31 mouse cellular contexts compared by ENCODE assay signal in the genomic region with DNA sequence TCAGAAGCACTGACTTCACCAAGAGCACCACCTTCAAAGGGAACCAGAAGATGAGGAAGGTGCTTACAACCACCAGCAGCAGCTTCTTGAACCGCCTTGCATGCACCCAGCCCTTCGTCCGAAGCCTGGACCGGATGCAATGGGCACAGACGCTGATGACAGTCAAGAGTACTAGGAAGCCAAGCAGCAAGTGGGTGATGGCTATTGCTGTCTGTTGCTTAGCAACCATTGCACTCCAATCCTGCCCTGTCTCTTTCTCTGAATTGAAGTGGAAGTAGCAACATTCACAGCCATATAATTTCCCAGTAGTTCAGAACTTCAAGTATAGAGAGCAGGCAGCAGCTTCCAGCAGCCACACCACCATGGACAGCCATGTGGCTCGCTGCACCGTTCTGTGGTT. TPM values are rescaled to one million over a fixed set of nuclear protein-coding genes. Genes with fewer than 3 reads are reported as not detected.
DNase-seq lines count a peak whose midpoint lies in the region; ATAC-seq and TF ChIP-seq lines count a peak whose summit lies in the region.
"Had no signal": no experiment of that assay in that cellular context is flagged by ENCODE, and none has a peak within 500 bp of the region (broad histone marks: within the 10 kb centered on the region; RNA-seq: fewer than 3 reads in every experiment).

No protein-coding gene starts in this region.

- H3K27me3 ChIP-seq in forebrain, embryonic 14.5 days (replicated peaks; ENCODE audit: control insufficient read depth, insufficient read depth, low read length), result no peaks in the 10 kb centered on the region
- no peaks in the 10 kb centered on the region for H3K27me3 ChIP-seq in forebrain, embryonic 11.5 days (ENCODE audit: control insufficient read depth, insufficient read depth, low read length)
- H3K27me3 ChIP-seq in hindbrain, postnatal 0 days (ENCODE audit: insufficient read depth, low read length), result no peaks in the 10 kb centered on the region
- H3K27me3 ChIP-seq in hindbrain, embryonic 12.5 days, result no peaks in the 10 kb centered on the region
- H3K27me3 ChIP-seq: hindbrain, embryonic 15.5 days; liver, embryonic 13.5 days had no signal

- no peak overlapping the region for H3K27ac ChIP-seq in forebrain, embryonic 14.5 days (ENCODE audit: low read depth, low read length)
- no peak overlapping the region for H3K27ac ChIP-seq in forebrain, embryonic 11.5 days (ENCODE audit: low read depth, low read length)
- peak overlapping the region; percentile 46; the same call in 1 of the 2 replicates for H3K27ac ChIP-seq in hindbrain, postnatal 0 days
- no peak overlapping the region for H3K27ac ChIP-seq in hindbrain, embryonic 12.5 days
- H3K27ac ChIP-seq: gastrocnemius, adult 2 months; heart, embryonic 15.5 days; hindbrain, embryonic 15.5 days; liver, embryonic 13.5 days had no signal

- H3K4me1 ChIP-seq in forebrain, embryonic 14.5 days (ENCODE audit: control insufficient read depth, insufficient read depth, low read length), result no peaks in the 10 kb centered on the region
- no peaks in the 10 kb centered on the region for H3K4me1 ChIP-seq in forebrain, embryonic 11.5 days (replicated peaks; ENCODE audit: control insufficient read depth, insufficient read depth, low read length)
- no peaks in the 10 kb centered on the region for H3K4me1 ChIP-seq in hindbrain, postnatal 0 days (ENCODE audit: insufficient read depth, low read length)
- no peaks in the 10 kb centered on the region for H3K4me1 ChIP-seq in hindbrain, embryonic 12.5 days
- H3K4me1 ChIP-seq: heart, embryonic 15.5 days; liver, embryonic 13.5 days had no signal

- peak; percentile 40 for DNase-seq in forebrain, embryonic 14.5 days (ENCODE audit: low spot score)
- no peak for DNase-seq in forebrain, embryonic 11.5 days (ENCODE audit: low spot score)
- DNase-seq in hindbrain, postnatal 0 days (ENCODE audit: low spot score), result peak; percentile 50
- DNase-seq in right cerebral cortex, adult 18-20 months, result peak; percentile 27
- no peak for DNase-seq in right cerebral cortex, postnatal 14 days
- DNase-seq: adrenal gland, postnatal 25 days; cerebellum, adult 11-12 months; cerebellum, postnatal 14 days; gastrocnemius, adult 2 months; heart, postnatal 36 days; kidney, postnatal 25 days; liver, embryonic 13.5 days; lung, adult 2 months; lung, postnatal 14 days; retina, postnatal 1 day; right cerebral cortex, postnatal 4 days; thymus, postnatal 36 days had no signal

- no peak for ATAC-seq in forebrain, embryonic 14.5 days
- ATAC-seq in forebrain, embryonic 11.5 days (replicated peaks; ENCODE audit: low FRiP score), result no peak
- peak; percentile 55; the same call in 1 of the 2 replicates for ATAC-seq in hindbrain, postnatal 0 days
- no peak for ATAC-seq in hindbrain, embryonic 12.5 days (ENCODE audit: low FRiP score)
- no peak for ATAC-seq in monocyte, adult 5-6 weeks (replicated peaks; ENCODE audit: insufficient number of reproducible peaks, low FRiP score, low TSS enrichment, poor library complexity, severe bottlenecking)
- ATAC-seq: intestine, embryonic 16.5 days had no signal

- no peak overlapping the region for H3K4me2 ChIP-seq in forebrain, embryonic 14.5 days (ENCODE audit: low read length)
- H3K4me2 ChIP-seq in forebrain, embryonic 11.5 days (ENCODE audit: low read depth, low read length, severe bottlenecking), result no peak overlapping the region
- no peak overlapping the region for H3K4me2 ChIP-seq in hindbrain, postnatal 0 days (ENCODE audit: low read depth, low read length)
- H3K4me2 ChIP-seq in hindbrain, embryonic 12.5 days (replicated peaks), result no peak overlapping the region
- H3K4me2 ChIP-seq: heart, embryonic 15.5 days; hindbrain, embryonic 15.5 days; liver, embryonic 13.5 days had no signal

- H3K4me3 ChIP-seq in forebrain, embryonic 14.5 days (ENCODE audit: low read depth, low read length), result no peak overlapping the region
- no peak overlapping the region for H3K4me3 ChIP-seq in forebrain, embryonic 11.5 days (ENCODE audit: low read depth, low read length)
- H3K4me3 ChIP-seq in hindbrain, postnatal 0 days (ENCODE audit: low read length), result no peak overlapping the region
- no peak overlapping the region for H3K4me3 ChIP-seq in hindbrain, embryonic 12.5 days
- H3K4me3 ChIP-seq: gastrocnemius, adult 2 months; heart, embryonic 15.5 days; hindbrain, embryonic 15.5 days; liver, embryonic 13.5 days had no signal

- no peak for TF ChIP-seq CTCF in hindbrain, postnatal 0 days (IDR thresholded peaks at IDR 0.05; ENCODE audit: low read depth)

- no peaks in the 10 kb centered on the region for H3K36me3 ChIP-seq in forebrain, embryonic 14.5 days (ENCODE audit: control insufficient read depth, insufficient read depth, low read length)
- H3K36me3 ChIP-seq in forebrain, embryonic 11.5 days (ENCODE audit: control insufficient read depth, insufficient read depth, low read length), result no peaks in the 10 kb centered on the region
- H3K36me3 ChIP-seq in hindbrain, postnatal 0 days (ENCODE audit: insufficient read depth, low read length), result no peaks in the 10 kb centered on the region
- no peaks in the 10 kb centered on the region for H3K36me3 ChIP-seq in hindbrain, embryonic 12.5 days
- H3K36me3 ChIP-seq: heart, embryonic 15.5 days; hindbrain, embryonic 15.5 days; liver, embryonic 13.5 days had no signal

- H3K9me3 ChIP-seq in forebrain, embryonic 14.5 days (replicated peaks; ENCODE audit: control insufficient read depth, low read length), result no peaks in the 10 kb centered on the region
- H3K9me3 ChIP-seq in forebrain, embryonic 11.5 days (ENCODE audit: control insufficient read depth, low read length), result no peaks in the 10 kb centered on the region
- 0 out of 2 replicates have a peak, but pooled peaks cover 2% of the 10 kb centered on the region for H3K9me3 ChIP-seq in hindbrain, postnatal 0 days (ENCODE audit: low read length)
- 0 out of 2 replicates have a peak, but pooled peaks cover under 1% of the 10 kb centered on the region for H3K9me3 ChIP-seq in hindbrain, embryonic 12.5 days (replicated peaks)
- H3K9me3 ChIP-seq: heart, embryonic 15.5 days; hindbrain, embryonic 15.5 days; liver, embryonic 13.5 days had no signal

- 84% methylated on average over 7 of the region's 7 CpGs for WGBS in forebrain, embryonic 14.5 days
- 81% methylated on average over 7 of the region's 7 CpGs for WGBS in forebrain, embryonic 11.5 days
- 57% methylated on average over 7 of the region's 7 CpGs for WGBS in hindbrain, postnatal 0 days
- WGBS in hindbrain, embryonic 12.5 days, result 78% methylated on average over 7 of the region's 7 CpGs

- no peak overlapping the region for H3K9ac ChIP-seq in forebrain, embryonic 14.5 days (ENCODE audit: low read length)
- H3K9ac ChIP-seq in forebrain, embryonic 11.5 days (ENCODE audit: low read length), result no peak overlapping the region
- no peak overlapping the region for H3K9ac ChIP-seq in hindbrain, postnatal 0 days (replicated peaks; ENCODE audit: low read length)
- no peak overlapping the region for H3K9ac ChIP-seq in hindbrain, embryonic 12.5 days
- H3K9ac ChIP-seq: heart, embryonic 15.5 days; hindbrain, embryonic 15.5 days; liver, embryonic 13.5 days had no signal

RNA-seq across cellular contexts. Expression of a gene that starts 20.3 kb away (rescaled TPM):
- not detected in 2 replicates for polyA plus RNA-seq in forebrain, embryonic 14.5 days (2014; fragmentation: Nextera tagmentation; extraction: Ambion mirVana)
- not detected in 2 replicates for polyA plus RNA-seq in forebrain, embryonic 11.5 days (2014; fragmentation: Nextera tagmentation; extraction: Ambion mirVana)
- not detected in 2 replicates for total RNA-seq in hindbrain, postnatal 0 days (2014; rRNA removed)
- not detected in 2 replicates for polyA plus RNA-seq in hindbrain, postnatal 0 days (2015; fragmentation: Nextera tagmentation; extraction: Ambion mirVana)
- not detected in 2 replicates for polyA plus RNA-seq in hindbrain, embryonic 12.5 days (2016; fragmentation: Nextera tagmentation; extraction: Ambion mirVana)
- total RNA-seq in monocyte, adult 5-6 weeks (2017), result not detected in 3 replicates
- total RNA-seq: adrenal gland, postnatal 25 days; gastrocnemius, adult 2 months; heart, postnatal 36 days; layer of hippocampus, adult 8-10 months; left cerebral cortex, postnatal 25 days; megakaryocyte progenitor cell, adult 5-6 weeks had no signal
- polyA plus RNA-seq: heart, embryonic 15.5 days; intestine, embryonic 16.5 days; kidney, embryonic 14.5 days; limb, embryonic 14.5 days; liver, embryonic 13.5 days; lung, adult 2 months; neural tube, embryonic 11.5 days; stomach, embryonic 14.5 days had no signal

RNA-seq across cellular contexts. Expression of a gene that starts 24.4 kb away (rescaled TPM):
- polyA plus RNA-seq in forebrain, embryonic 14.5 days (2014; fragmentation: Nextera tagmentation; extraction: Ambion mirVana), result not detected in 2 replicates
- polyA plus RNA-seq in forebrain, embryonic 11.5 days (2014; fragmentation: Nextera tagmentation; extraction: Ambion mirVana), result 0.17 TPM in 1 of 2 replicates, not detected in the other
- total RNA-seq in hindbrain, postnatal 0 days (2014; rRNA removed), result not detected in 2 replicates
- polyA plus RNA-seq in hindbrain, postnatal 0 days (2015; fragmentation: Nextera tagmentation; extraction: Ambion mirVana), result 0.13 TPM in 1 of 2 replicates, not detected in the other
- polyA plus RNA-seq in hindbrain, embryonic 12.5 days (2016; fragmentation: Nextera tagmentation; extraction: Ambion mirVana), result not detected in 2 replicates
- not detected in 3 replicates for total RNA-seq in monocyte, adult 5-6 weeks (2017)
- total RNA-seq: adrenal gland, postnatal 25 days; gastrocnemius, adult 2 months; heart, postnatal 36 days; layer of hippocampus, adult 8-10 months; left cerebral cortex, postnatal 25 days had no signal
- polyA plus RNA-seq: embryonic facial prominence, embryonic 11.5 days; gonadal fat pad, adult 2 months; heart, embryonic 15.5 days; hindbrain, embryonic 15.5 days; intestine, embryonic 16.5 days; kidney, embryonic 14.5 days; liver, embryonic 13.5 days; lung, adult 2 months; neural tube, embryonic 11.5 days; stomach, embryonic 14.5 days had no signal

RNA-seq across cellular contexts. Expression of a gene that starts 25.1 kb away (rescaled TPM):
- polyA plus RNA-seq in forebrain, embryonic 14.5 days (2014; fragmentation: Nextera tagmentation; extraction: Ambion mirVana), result 3.7 and 4.5 TPM in 2 replicates
- polyA plus RNA-seq in forebrain, embryonic 11.5 days (2014; fragmentation: Nextera tagmentation; extraction: Ambion mirVana), result 3.2 TPM in 2 replicates
- 3.3 and 5.9 TPM in 2 replicates for total RNA-seq in hindbrain, postnatal 0 days (2014; rRNA removed)
- 4.4 and 4.5 TPM in 2 replicates for polyA plus RNA-seq in hindbrain, postnatal 0 days (2015; fragmentation: Nextera tagmentation; extraction: Ambion mirVana)
- polyA plus RNA-seq in hindbrain, embryonic 12.5 days (2016; fragmentation: Nextera tagmentation; extraction: Ambion mirVana), result 2.0 and 2.9 TPM in 2 replicates
- total RNA-seq in monocyte, adult 5-6 weeks (2017), result 0.49 to 1.6 TPM (median 0.85 TPM) in 3 replicates

RNA-seq across cellular contexts. Expression of a gene that starts 28.5 kb away (rescaled TPM):
- polyA plus RNA-seq in forebrain, embryonic 14.5 days (2014; fragmentation: Nextera tagmentation; extraction: Ambion mirVana), result 9.5 and 15.1 TPM in 2 replicates
- 3.6 and 4.2 TPM in 2 replicates for polyA plus RNA-seq in forebrain, embryonic 11.5 days (2014; fragmentation: Nextera tagmentation; extraction: Ambion mirVana)
- 39.0 and 41.8 TPM in 2 replicates for total RNA-seq in hindbrain, postnatal 0 days (2014; rRNA removed)
- polyA plus RNA-seq in hindbrain, postnatal 0 days (2015; fragmentation: Nextera tagmentation; extraction: Ambion mirVana), result 36.3 and 36.6 TPM in 2 replicates
- 12.5 and 12.8 TPM in 2 replicates for polyA plus RNA-seq in hindbrain, embryonic 12.5 days (2016; fragmentation: Nextera tagmentation; extraction: Ambion mirVana)
- total RNA-seq in monocyte, adult 5-6 weeks (2017), result 0.19 to 1.2 TPM in 2 of 3 replicates, not detected in the other

RNA-seq across cellular contexts. Expression of a gene that starts 35.1 kb away (rescaled TPM):
- polyA plus RNA-seq in forebrain, embryonic 14.5 days (2014; fragmentation: Nextera tagmentation; extraction: Ambion mirVana), result 162 and 186 TPM in 2 replicates
- 167 and 178 TPM in 2 replicates for polyA plus RNA-seq in forebrain, embryonic 11.5 days (2014; fragmentation: Nextera tagmentation; extraction: Ambion mirVana)
- 340 and 409 TPM in 2 replicates for total RNA-seq in hindbrain, postnatal 0 days (2014; rRNA removed)
- 239 TPM in 2 replicates for polyA plus RNA-seq in hindbrain, postnatal 0 days (2015; fragmentation: Nextera tagmentation; extraction: Ambion mirVana)
- 182 and 196 TPM in 2 replicates for polyA plus RNA-seq in hindbrain, embryonic 12.5 days (2016; fragmentation: Nextera tagmentation; extraction: Ambion mirVana)
- 28.3 to 44.7 TPM (median 44.0 TPM) in 3 replicates for total RNA-seq in monocyte, adult 5-6 weeks (2017)

Comparison
In these comparisons a context has a peak if more than half of its experiments do, and no peak if none do; other contexts are left out.
1. DNase-seq: peak in forebrain, embryonic 14.5 days (single experiment), hindbrain, postnatal 0 days (single experiment) and right cerebral cortex, adult 18-20 months (single experiment); none in forebrain, embryonic 11.5 days (single experiment) and right cerebral cortex, postnatal 14 days (single experiment).